Mouse (Mus musculus): Measurements from ENCODE around the gene Hist1h2bh.

DNA sequence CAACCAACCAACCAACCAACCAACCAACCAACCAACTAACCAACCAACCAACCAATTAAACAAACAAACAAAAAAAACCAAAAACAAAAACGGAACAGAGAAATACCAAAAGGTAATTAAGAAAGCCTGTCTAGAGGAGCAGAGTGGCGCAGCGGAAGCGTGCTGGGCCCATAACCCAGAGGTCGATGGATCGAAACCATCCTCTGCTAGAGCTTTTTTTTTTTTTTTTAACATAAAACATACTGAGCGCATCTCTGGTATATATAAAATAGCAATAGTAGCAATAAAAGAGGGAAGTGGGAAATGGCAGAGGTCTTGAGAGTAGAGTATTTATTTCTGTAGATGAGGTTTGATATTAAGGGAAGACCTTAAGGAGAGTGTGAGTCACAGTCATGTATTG is 43.2 kb downstream of the Hist1h2bh start:
- TF ChIP-seq CTCF (IDR thresholded peaks at IDR 0.05; ENCODE audit: borderline replicate concordance, extremely low read depth, insufficient read depth, insufficient read length): no peak
- no peak for TF ChIP-seq POLR2A (IDR thresholded peaks at IDR 0.05; ENCODE audit: borderline replicate concordance, extremely low read depth, insufficient read depth, insufficient read length, poor library complexity, severe bottlenecking)

Measured in brain, embryonic 14.5 days (tissue).